Mouse (Mus musculus): ENCODE measurements around the gene Fam53b.

The Fam53b gene

GRCm38 (mm10) chr7:132763911-132764310 lies 49.8 kb downstream of the Fam53b start:
- DNase-seq: no peak

GRCm38 (mm10) chr7:132763351-132763750 lies 50.3 kb downstream of the Fam53b start:
- DNase-seq: no peak

- no peak for DNase-seq
Observed at GRCm38 (mm10) chr7:132761409-132761808, 52.3 kb downstream of the Fam53b start.

GRCm38 (mm10) chr7:132760589-132761180 lies 53.0 kb downstream of the Fam53b start:
- DNase-seq: no peak

- DNase-seq: no peak
Observed at GRCm38 (mm10) chr7:132759926-132760325, 53.8 kb downstream of the Fam53b start.

GRCm38 (mm10) chr7:132759405-132759891 lies 54.2 kb downstream of the Fam53b start:
- DNase-seq: no peak

- no peak for DNase-seq
Observed at GRCm38 (mm10) chr7:132758875-132759274, 54.8 kb downstream of the Fam53b start.

GRCm38 (mm10) chr7:132756325-132756724 lies 57.4 kb downstream of the Fam53b start:
- no peak for DNase-seq

GRCm38 (mm10) chr7:132754389-132754750 lies 59.3 kb downstream of the Fam53b start:
- no peak for DNase-seq

- no peak for DNase-seq
Observed at GRCm38 (mm10) chr7:132753518-132754388, 59.9 kb downstream of the Fam53b start.

- no peak for DNase-seq
Observed at GRCm38 (mm10) chr7:132751716-132752115, 62.0 kb downstream of the Fam53b start.

GRCm38 (mm10) chr7:132749504-132749903 lies 64.2 kb downstream of the Fam53b start:
- no peak for DNase-seq

GRCm38 (mm10) chr7:132748076-132748769 lies 65.5 kb downstream of the Fam53b start:
- no peak for DNase-seq

- DNase-seq: no peak
Observed at GRCm38 (mm10) chr7:132747096-132747495, 66.6 kb downstream of the Fam53b start.

GRCm38 (mm10) chr7:132742912-132743311 lies 70.8 kb downstream of the Fam53b start:
- no peak for DNase-seq

- no peak for DNase-seq
Observed at GRCm38 (mm10) chr7:132739829-132740228, 73.9 kb downstream of the Fam53b start.

- DNase-seq: no peak
Observed at GRCm38 (mm10) chr7:132738844-132739243, 74.8 kb downstream of the Fam53b start.

- peak in 1 of 2 experiments; percentile 26 for DNase-seq
Observed at GRCm38 (mm10) chr7:132736099-132736862, 77.4 kb downstream of the Fam53b start.

- DNase-seq: peak; percentile 89 to 92
Observed at GRCm38 (mm10) chr7:132735145-132735544, 78.5 kb downstream of the Fam53b start.

GRCm38 (mm10) chr7:132734222-132734621 lies 79.5 kb downstream of the Fam53b start:
- DNase-seq: no peak

GRCm38 (mm10) chr7:132733521-132733920 lies 80.2 kb downstream of the Fam53b start:
- no peak for DNase-seq

GRCm38 (mm10) chr7:132732136-132732789 lies 81.4 kb downstream of the Fam53b start:
- no peak for DNase-seq
